Mouse (Mus musculus) cerebellum, adult 2 months (tissue): Measurements from ENCODE around the gene Slc27a1. TPM values are rescaled to one million over a fixed set of nuclear protein-coding genes. Genes with fewer than 3 reads are reported as not detected.

ENCODE experiments used
- DNase-seq, 2 experiments: peaks; one replicate each; pipeline ENCODE4 v3.0.0; 2021
- H3K27ac ChIP-seq: fragments of 200-500 bp; 2 replicates; pipeline ENCODE4 v1.5.1; 2012; ENCODE audit warnings: low read length, control low read depth, inconsistent platforms; ENCODE audit not compliant: insufficient read depth
- H3K27me3 ChIP-seq: fragments of 200-500 bp; 2 replicates; pipeline ENCODE4 v1.6.1; 2012; ENCODE audit warnings: inconsistent platforms, mild to moderate bottlenecking, low read length, moderate library complexity; ENCODE audit not compliant: control insufficient read depth, insufficient read depth
- H3K4me1 ChIP-seq: fragments of 200-500 bp; 2 replicates; pipeline ENCODE4 v1.6.1; 2011; ENCODE audit warnings: low read length; ENCODE audit not compliant: control insufficient read depth, insufficient read depth
- H3K4me3 ChIP-seq: fragments of 200-500 bp; replicated peaks from 2 replicates; pipeline ENCODE3; 2011; ENCODE audit warnings: mild to moderate bottlenecking, low read depth, low read length, control low read depth; ENCODE audit not compliant: insufficient read depth
- CTCF ChIP-seq: fragments of 200-500 bp; IDR thresholded peaks from 2 replicates; pipeline ENCODE4 v1.5.1; 2011; ENCODE audit warnings: low read depth, mild to moderate bottlenecking, control low read depth, low read length, moderate library complexity, borderline replicate concordance; ENCODE audit not compliant: insufficient read depth
- POLR2A ChIP-seq: fragments of 200-500 bp; IDR thresholded peaks from 2 replicates; pipeline ENCODE4 v1.6.1; 2011; ENCODE audit warnings: low read length, control low read depth, borderline replicate concordance; ENCODE audit not compliant: insufficient read depth
- WGBS: fragments of 180-500 bp; shearing (Covaris S2); methylation state at CpG from one replicate; pipeline ENCODE4 v1.1.7; 2018; 5-methylcytosine and 5-hydroxymethylcytosine counted together
- polyA plus RNA-seq: library from polyadenylated mRNA; depleted of rRNA; stranded (reverse); fragments of >200 nt; gene quantifications from 2 replicates; pipeline ENCODE4 v1.2.3, GENCODE M21; 2012

Slc27a1 gene
- polyA plus RNA-seq, 1 experiment, result 142 TPM

DNA sequence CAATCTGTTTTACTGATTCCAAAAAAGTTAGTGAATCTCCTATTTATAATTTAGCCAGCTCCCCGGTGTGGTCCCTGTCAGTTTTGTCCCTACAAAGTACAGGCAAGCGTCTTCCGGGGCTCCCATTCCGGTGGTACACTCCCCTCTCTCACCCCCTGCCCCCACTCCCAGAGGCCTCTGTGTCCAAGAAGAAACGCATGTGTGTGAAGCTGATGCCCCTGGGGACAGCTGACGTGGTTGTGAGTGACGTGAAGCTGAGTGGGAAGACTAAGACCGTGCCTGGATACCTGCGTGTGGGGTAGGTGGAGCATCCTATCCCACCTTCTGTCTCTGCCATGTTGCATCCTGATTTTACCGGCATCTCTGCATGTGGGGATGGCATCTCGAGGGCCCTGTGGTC lies 23.6 kb upstream of the Slc27a1 start:
- H3K4me1 ChIP-seq, result 0 out of 2 replicates have a peak, but pooled peaks cover 3% of the 10 kb centered on the region
- H3K4me3 ChIP-seq, result no peak overlapping the region
- no peak overlapping the region for H3K27ac ChIP-seq
- DNase-seq, result no peak
- TF ChIP-seq CTCF (no peak), POLR2A (no peak)
- 87% methylated on average over 11 of the region's 11 CpGs for whole genome bisulfite sequencing
- H3K27me3 ChIP-seq, result no peaks in the 10 kb centered on the region

DNA sequence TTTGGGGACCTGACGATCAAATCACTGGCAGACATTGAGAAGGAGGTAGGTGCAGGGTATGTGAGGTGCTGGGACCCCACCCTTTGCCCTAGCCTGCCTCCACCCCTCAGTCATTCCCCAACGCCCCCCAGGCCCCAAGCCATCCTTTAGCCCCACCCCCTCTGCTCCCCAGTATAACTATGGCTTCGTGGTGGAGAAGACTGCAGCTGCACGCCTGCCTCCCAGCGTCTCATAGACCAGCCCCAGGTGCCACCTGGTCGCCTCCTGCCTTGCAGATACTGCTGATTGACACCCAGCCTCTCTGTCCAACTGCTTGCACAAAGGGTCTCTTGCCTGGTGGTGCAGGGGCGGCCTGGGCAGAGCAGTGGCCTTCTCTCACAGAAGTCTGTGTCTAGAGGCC lies 21.1 kb upstream of the Slc27a1 start:
- WGBS, result 88% methylated on average over 7 of the region's 7 CpGs

DNA sequence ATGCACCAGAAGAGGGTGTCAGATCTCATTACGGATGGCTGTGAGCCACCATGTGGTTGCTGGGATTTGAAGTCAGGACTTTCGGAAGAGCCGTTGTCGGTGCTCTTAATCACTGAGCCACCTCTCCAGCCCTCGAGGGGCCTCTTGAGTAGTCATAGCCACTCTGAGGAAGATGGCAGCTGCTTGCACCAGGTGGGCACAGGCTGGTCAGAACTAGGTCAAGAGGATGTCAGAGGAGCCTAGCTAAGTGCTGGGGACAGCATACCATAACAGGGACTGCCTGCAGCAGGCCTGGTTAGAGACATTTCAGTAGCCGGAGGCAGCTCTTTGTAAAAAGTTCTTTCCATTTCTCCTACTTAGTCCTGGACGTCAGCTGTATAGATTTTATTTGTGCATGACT lies 17.9 kb upstream of the Slc27a1 start:
- TF ChIP-seq POLR2A, result no peak
- no peak overlapping the region for H3K4me3 ChIP-seq
- H3K27me3 ChIP-seq, result no peaks in the 10 kb centered on the region
- no peaks in the 10 kb centered on the region for H3K4me1 ChIP-seq
- no peak for DNase-seq
- 61% methylated on average over 7 of the region's 7 CpGs for WGBS
- H3K27ac ChIP-seq, result no peak overlapping the region

More for the DNA sequence above, 21.1 kb upstream of the Slc27a1 start:
- H3K27ac ChIP-seq, result no peak overlapping the region
- no peak for DNase-seq
- 0 out of 2 replicates have a peak, but pooled peaks cover 3% of the 10 kb centered on the region for H3K4me1 ChIP-seq
- H3K27me3 ChIP-seq, result no peaks in the 10 kb centered on the region
- no peak for TF ChIP-seq CTCF
- TF ChIP-seq POLR2A, result no peak
- H3K4me3 ChIP-seq, result no peak overlapping the region

DNA sequence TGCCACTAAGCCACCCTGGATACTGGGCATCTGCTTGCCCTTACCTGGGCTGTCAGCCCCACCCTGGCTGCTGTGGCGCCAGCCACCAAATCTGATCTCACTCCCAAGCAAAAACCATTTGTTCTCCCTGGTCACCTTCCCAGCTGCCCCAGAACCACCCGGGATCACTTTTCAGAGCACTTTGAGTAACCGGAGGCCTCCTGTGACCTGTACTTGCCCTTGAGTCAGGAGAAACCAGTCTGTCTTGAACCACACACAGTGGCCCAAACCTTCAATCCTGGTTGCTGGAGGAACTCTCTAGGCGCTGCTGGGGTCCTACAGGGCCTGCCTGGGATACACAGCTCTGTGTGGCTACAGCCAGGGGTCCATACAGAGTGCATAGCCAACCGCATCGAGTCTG lies 15.9 kb upstream of the Slc27a1 start:
- Histone ChIP-seq H3K4me1 (no peaks in the 10 kb centered on the region), H3K27ac (no peak overlapping the region), H3K4me3 (no peak overlapping the region), H3K27me3 (no peaks in the 10 kb centered on the region)
- no peak for DNase-seq
- 67% methylated on average over 6 of the region's 6 CpGs for WGBS
- no peak for TF ChIP-seq POLR2A

DNA sequence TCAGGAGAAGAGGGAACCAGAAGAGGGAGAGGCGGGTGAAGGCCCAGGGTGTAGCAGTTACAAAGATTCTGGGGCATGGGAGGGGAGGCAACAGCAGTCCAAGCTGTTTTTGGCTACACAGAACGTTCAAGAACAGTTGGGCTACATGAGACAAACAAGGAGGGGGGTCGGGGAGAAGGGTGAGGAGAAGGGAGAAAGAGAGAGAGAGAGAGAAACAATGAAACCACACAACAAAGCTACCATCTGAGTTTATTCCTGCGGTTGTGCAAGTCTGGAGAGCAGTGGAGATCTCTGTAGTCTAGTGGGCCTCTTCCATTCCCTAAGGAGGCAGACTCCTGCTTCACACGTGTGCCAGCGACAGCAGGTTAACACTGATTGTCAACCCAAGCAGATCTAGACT lies 14.7 kb upstream of the Slc27a1 start:
- 45% methylated on average over 6 of the region's 6 CpGs for WGBS
- H3K27me3 ChIP-seq, result peaks cover 3% of the 10 kb centered on the region; the same call in 1 of the 2 replicates
- no peaks in the 10 kb centered on the region for H3K4me1 ChIP-seq
- no peak for DNase-seq
- TF ChIP-seq CTCF (no peak), POLR2A (no peak)
- no peak overlapping the region for H3K27ac ChIP-seq
- H3K4me3 ChIP-seq, result no peak overlapping the region

DNA sequence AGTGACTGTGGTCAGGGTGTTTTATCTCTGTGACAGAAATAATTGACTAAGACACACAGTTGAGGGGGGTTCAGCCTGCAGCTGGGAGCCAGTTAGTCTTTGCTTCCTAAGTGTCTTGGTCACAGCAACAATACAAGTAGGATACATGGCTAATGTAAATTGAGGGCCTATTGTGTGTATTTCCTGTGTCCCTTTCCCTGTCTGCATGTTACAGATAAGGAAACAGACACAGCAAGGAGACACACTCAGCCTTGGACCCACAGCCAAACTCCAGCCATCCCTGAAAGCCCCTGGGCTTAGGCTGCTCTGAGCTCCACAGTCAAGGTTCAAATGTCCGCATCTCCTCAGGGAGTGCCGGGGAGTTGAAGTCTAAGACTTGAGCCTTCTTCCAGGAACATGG lies 14.0 kb upstream of the Slc27a1 start:
- WGBS, result 85% methylated on average over 2 of the region's 2 CpGs
- TF ChIP-seq POLR2A, result no peak
- TF ChIP-seq CTCF, result no peak
- Histone ChIP-seq H3K4me1 (no peaks in the 10 kb centered on the region), H3K27me3 (peaks cover 3% of the 10 kb centered on the region; the same call in 1 of the 2 replicates), H3K4me3 (no peak overlapping the region), H3K27ac (no peak overlapping the region)
- no peak for DNase-seq

DNA sequence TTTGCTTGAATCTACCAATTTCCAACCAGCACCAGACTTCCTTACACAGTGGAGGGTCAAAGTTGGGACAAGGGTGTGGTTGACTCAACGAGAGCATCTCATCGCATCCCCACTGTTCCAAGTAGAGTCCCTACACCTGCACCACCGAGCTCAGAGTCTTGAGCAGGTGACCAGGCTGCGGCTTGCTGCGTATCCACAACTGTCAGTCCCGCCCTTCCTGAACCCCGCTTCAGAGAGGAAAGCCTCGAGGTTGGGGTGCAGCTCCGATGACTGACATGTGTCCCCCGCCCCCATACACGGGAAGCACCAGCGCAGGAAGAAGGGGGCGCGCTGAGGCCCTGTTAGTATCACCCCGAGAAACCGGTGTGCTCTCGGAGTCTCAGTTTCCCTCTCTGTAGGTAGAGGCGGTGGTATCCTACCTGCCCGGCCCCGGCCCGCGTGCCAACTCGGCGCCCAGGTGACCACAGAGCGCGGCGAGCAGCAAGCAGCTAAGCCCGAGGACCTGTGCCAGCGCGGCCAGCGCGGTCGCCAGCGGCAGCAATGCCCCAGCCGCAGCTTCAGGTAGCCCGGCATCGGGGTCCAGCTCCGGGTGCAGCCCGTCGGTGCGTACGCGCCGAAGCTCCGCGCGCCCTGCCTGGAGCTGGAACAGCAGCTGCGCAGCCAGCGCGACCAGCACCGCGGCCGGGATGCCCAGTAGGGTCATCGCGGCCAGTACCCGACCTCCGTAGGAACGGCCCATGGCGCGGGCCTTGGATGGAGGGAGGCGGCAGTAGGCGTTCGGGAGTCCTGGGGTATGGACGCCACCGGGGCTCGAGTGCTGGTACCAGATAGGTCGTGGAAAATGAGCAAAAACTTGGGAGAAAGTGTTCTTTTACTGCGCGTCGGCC lies 10.4 kb upstream of the Slc27a1 start, which contains the start of gene Tmem221:
TSS of gene Tmem221 (minus strand) at position 801 of the 887 bp plus-strand sequence.
- TF ChIP-seq POLR2A, result no peak
- TF ChIP-seq CTCF, result no peak
- Histone ChIP-seq H3K4me3 (no peak within 1 kb of the TSS), H3K4me1 (no peaks in the 10 kb centered on the region), H3K27me3 (peaks cover 3% of the 10 kb centered on the region; the same call in 1 of the 2 replicates), H3K27ac (no peak within 1 kb of the TSS)
- 6% methylated on average over 70 of the region's 70 CpGs for whole genome bisulfite sequencing
- no peak for DNase-seq
